Mouse (Mus musculus) stomach, postnatal 0 days (tissue): Measurements from ENCODE around the gene Chn2. TPM values are rescaled to one million over a fixed set of nuclear protein-coding genes. Genes with fewer than 3 reads are reported as not detected.

ENCODE experiments used
- ATAC-seq: fragments of 200-750 bp; cut with Nextera tagmentation; 2 replicates; pipeline ENCODE4 v1.8.0; 2017; ENCODE audit not compliant: low FRiP score, low TSS enrichment
- DNase-seq: peaks from one replicate; pipeline ENCODE4 v3.0.0-alpha.2; 2016; ENCODE audit warnings: low spot score
- H3K27ac ChIP-seq: fragments of 300-500 bp; sonication (generic); replicated peaks from 2 replicates; pipeline ENCODE4 v1.5.1; 2014; ENCODE audit warnings: mild to moderate bottlenecking, control low read depth
- H3K27me3 ChIP-seq: fragments of 300-500 bp; sonication (generic); 2 replicates; pipeline ENCODE4 v1.6.1; 2014; ENCODE audit warnings: low read length; ENCODE audit not compliant: control insufficient read depth, insufficient read depth
- H3K36me3 ChIP-seq: fragments of 300-500 bp; sonication (generic); 2 replicates; pipeline ENCODE4 v1.6.1; 2014; ENCODE audit warnings: low read length, mixed read lengths; ENCODE audit not compliant: control insufficient read depth, insufficient read depth
- H3K4me1 ChIP-seq: fragments of 300-500 bp; sonication (generic); replicated peaks from 2 replicates; pipeline ENCODE4 v1.6.1; 2014; ENCODE audit warnings: antibody characterized with exemption; ENCODE audit not compliant: control insufficient read depth, insufficient read depth
- H3K4me2 ChIP-seq: fragments of 300-500 bp; sonication (generic); replicated peaks from 2 replicates; pipeline ENCODE4 v1.6.1; 2014; ENCODE audit warnings: low read depth, mild to moderate bottlenecking, control low read depth, moderate library complexity
- H3K4me3 ChIP-seq: fragments of 300-500 bp; sonication (generic); 2 replicates; pipeline ENCODE4 v1.5.1; 2014; ENCODE audit warnings: low read depth, low read length, control low read depth
- H3K9ac ChIP-seq: fragments of 300-500 bp; sonication (generic); 2 replicates; pipeline ENCODE4 v1.6.1; 2014; ENCODE audit warnings: mild to moderate bottlenecking, low read length, control low read depth, mixed read lengths
- H3K9me3 ChIP-seq: fragments of 300-500 bp; sonication (generic); 2 replicates; pipeline ENCODE4 v1.6.1; 2016; ENCODE audit warnings: low read length; ENCODE audit not compliant: control insufficient read depth
- CTCF ChIP-seq: IDR thresholded peaks from 2 replicates; pipeline ENCODE4 v1.5.1; 2016; ENCODE audit warnings: antibody characterized with exemption, low read depth, mild to moderate bottlenecking, moderate library complexity
- EP300 ChIP-seq: optimal IDR thresholded peaks from 2 replicates; pipeline ENCODE3; 2016; ENCODE audit warnings: antibody characterized with exemption
- WGBS: fragments of 180-500 bp; shearing (Covaris S2); extraction: QIAGEN DNeasy Blood & Tissue Kit; methylation state at CpG from one replicate; pipeline ENCODE4 v1.1.7; 2014; 5-methylcytosine and 5-hydroxymethylcytosine counted together
- polyA plus RNA-seq: library from polyadenylated mRNA; unstranded; fragments of >200 nt; fragmentation: Nextera tagmentation; extraction: Ambion mirVana; gene quantifications from 2 replicates; pipeline ENCODE4 v1.2.1, GENCODE M21; 2015

The Chn2 gene
- polyA plus RNA-seq, 1 experiment from 2014 or later = 19.1 TPM

- H3K4me3 ChIP-seq = no peak overlapping the region
These were observed 41.3 kb downstream of the Chn2 start for GRCm38 (mm10) chr6:54080518-54081285.

GRCm38 (mm10) chr6:54082576-54082975 lies 43.2 kb downstream of the Chn2 start:
- no peak overlapping the region for H3K9ac ChIP-seq

More at GRCm38 (mm10) chr6:54080518-54081285, 41.3 kb downstream of the Chn2 start:
- DNase-seq (no peak), ATAC-seq (no peak)
- no peaks in the 10 kb centered on the region for H3K4me1 ChIP-seq
- no peak overlapping the region for H3K27ac ChIP-seq
- 84% methylated on average over 15 of the region's 15 CpGs for WGBS
- no peaks in the 10 kb centered on the region for H3K9me3 ChIP-seq
- H3K4me2 ChIP-seq = no peak overlapping the region
- no peaks in the 10 kb centered on the region for H3K36me3 ChIP-seq
- TF ChIP-seq CTCF (no peak), EP300 (no peak)
- no peaks in the 10 kb centered on the region for H3K27me3 ChIP-seq
- no peak overlapping the region for H3K9ac ChIP-seq

GRCm38 (mm10) chr6:54084046-54084445 lies 44.7 kb downstream of the Chn2 start:
- Histone ChIP-seq H3K9ac (no peak overlapping the region), H3K9me3 (no peaks in the 10 kb centered on the region), H3K36me3 (no peaks in the 10 kb centered on the region), H3K4me3 (no peak overlapping the region), H3K27me3 (no peaks in the 10 kb centered on the region), H3K4me1 (no peaks in the 10 kb centered on the region), H3K4me2 (no peak overlapping the region), H3K27ac (no peak overlapping the region)
- ATAC-seq = no peak
- DNase-seq = no peak
- TF ChIP-seq EP300 (no peak), CTCF (no peak)
- WGBS = 89% methylated on average over 6 of the region's 6 CpGs

More at GRCm38 (mm10) chr6:54082576-54082975, 43.2 kb downstream of the Chn2 start:
- no peaks in the 10 kb centered on the region for H3K36me3 ChIP-seq
- TF ChIP-seq CTCF = no peak
- TF ChIP-seq EP300 = no peak
- H3K27ac ChIP-seq = 0 out of 2 replicates have a peak overlapping the region, but pooled peaks have one; percentile 20
- H3K27me3 ChIP-seq = no peaks in the 10 kb centered on the region
- H3K4me2 ChIP-seq = no peak overlapping the region
- no peaks in the 10 kb centered on the region for H3K4me1 ChIP-seq
- ATAC-seq = no peak
- H3K9me3 ChIP-seq = no peaks in the 10 kb centered on the region
- WGBS = 66% methylated on average over 2 of the region's 2 CpGs
- DNase-seq = no peak
- H3K4me3 ChIP-seq = no peak overlapping the region

GRCm38 (mm10) chr6:54085009-54085408 lies 45.7 kb downstream of the Chn2 start:
- DNase-seq (peak; percentile 48), ATAC-seq (peak; percentile 91)
- Histone ChIP-seq H3K27me3 (no peaks in the 10 kb centered on the region), H3K27ac (no peak overlapping the region), H3K9me3 (no peaks in the 10 kb centered on the region), H3K4me3 (no peak overlapping the region), H3K4me1 (no peaks in the 10 kb centered on the region), H3K9ac (no peak overlapping the region), H3K4me2 (no peak overlapping the region), H3K36me3 (no peaks in the 10 kb centered on the region)
- 69% methylated on average over 9 of the region's 9 CpGs for WGBS
- TF ChIP-seq EP300 = no peak
- TF ChIP-seq CTCF = no peak

GRCm38 (mm10) chr6:54088168-54088567 lies 48.8 kb downstream of the Chn2 start:
- ATAC-seq (no peak), DNase-seq (no peak)
- H3K9ac ChIP-seq = no peak overlapping the region
- no peaks in the 10 kb centered on the region for H3K36me3 ChIP-seq
- H3K4me3 ChIP-seq = no peak overlapping the region
- no peaks in the 10 kb centered on the region for H3K27me3 ChIP-seq
- no peak overlapping the region for H3K27ac ChIP-seq
- no peak for TF ChIP-seq EP300
- TF ChIP-seq CTCF = no peak
- 0 out of 2 replicates have a peak, but pooled peaks cover 2% of the 10 kb centered on the region for H3K4me1 ChIP-seq
- H3K9me3 ChIP-seq = no peaks in the 10 kb centered on the region
- no peak overlapping the region for H3K4me2 ChIP-seq
- WGBS = 71% methylated on average over 4 of the region's 4 CpGs

GRCm38 (mm10) chr6:54090822-54091221 lies 51.5 kb downstream of the Chn2 start:
- no peaks in the 10 kb centered on the region for H3K36me3 ChIP-seq
- DNase-seq = no peak
- 0 out of 2 replicates have a peak, but pooled peaks cover 2% of the 10 kb centered on the region for H3K4me1 ChIP-seq
- TF ChIP-seq CTCF (no peak), EP300 (no peak)
- no peaks in the 10 kb centered on the region for H3K9me3 ChIP-seq
- H3K27ac ChIP-seq = 0 out of 2 replicates have a peak overlapping the region, but pooled peaks have one; percentile 18
- ATAC-seq = no peak
- H3K27me3 ChIP-seq = no peaks in the 10 kb centered on the region
- whole genome bisulfite sequencing = 53% methylated on average over 3 of the region's 3 CpGs
- no peak overlapping the region for H3K9ac ChIP-seq
- H3K4me2 ChIP-seq = no peak overlapping the region
- H3K4me3 ChIP-seq = no peak overlapping the region
